Mouse (Mus musculus): ENCODE data around the gene Kcnk13.
"Not testable (repeated sequence)": the region's sequence is repeated elsewhere in the genome, so short reads cannot be mapped to it uniquely, and the experiment has no call there.

Gene Kcnk13

DNA sequence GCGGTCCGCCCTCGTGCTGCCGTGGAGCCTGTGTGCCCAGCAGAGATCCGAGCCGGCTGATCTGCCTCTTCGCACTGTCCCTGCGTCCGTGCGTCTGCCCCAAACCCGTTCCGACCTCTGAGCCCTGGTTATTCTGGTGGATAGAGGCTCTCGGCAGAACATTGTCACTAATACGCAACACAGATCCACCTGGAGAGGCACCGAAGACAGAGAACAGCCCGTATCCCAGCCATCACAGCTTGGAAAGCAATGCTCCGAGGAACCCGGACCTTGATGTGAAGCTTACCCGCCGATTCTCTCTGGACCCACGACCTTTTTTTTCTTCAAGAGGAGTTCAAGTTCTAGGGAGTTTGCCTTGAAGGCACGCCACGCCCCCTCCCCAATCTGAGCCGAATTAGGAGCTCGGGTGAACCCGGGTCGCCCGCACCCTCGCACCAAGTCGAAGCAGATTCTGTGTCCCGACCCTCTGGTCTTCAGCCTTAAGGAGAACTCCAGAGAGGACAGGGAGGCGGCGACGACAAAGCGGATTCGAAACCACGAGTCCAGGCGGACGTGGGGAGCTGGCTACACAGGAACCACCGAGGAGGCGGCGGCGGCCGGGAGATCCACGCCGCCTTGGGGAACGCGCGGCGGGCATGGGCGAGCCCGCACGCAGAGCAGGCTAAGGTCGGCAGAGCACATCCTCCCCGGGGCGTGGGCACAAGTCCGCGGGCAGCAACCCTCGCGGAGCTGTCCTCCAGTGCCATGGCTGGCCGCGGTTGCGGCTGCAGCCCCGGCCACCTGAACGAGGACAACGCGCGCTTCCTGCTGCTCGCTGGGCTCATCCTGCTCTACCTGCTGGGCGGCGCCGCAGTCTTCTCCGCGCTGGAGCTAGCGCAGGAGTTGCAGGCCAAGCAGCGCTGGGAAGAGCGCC lies 1.2 kb downstream of the Kcnk13 start:
- DNase-seq (ENCODE audit: low spot score in 2 of 2): no peak

GRCm38 (mm10) chr12:99966116-99966770 lies 1.9 kb downstream of the Kcnk13 start:
- no peak for DNase-seq (ENCODE audit: low spot score in 2 of 2)

DNA sequence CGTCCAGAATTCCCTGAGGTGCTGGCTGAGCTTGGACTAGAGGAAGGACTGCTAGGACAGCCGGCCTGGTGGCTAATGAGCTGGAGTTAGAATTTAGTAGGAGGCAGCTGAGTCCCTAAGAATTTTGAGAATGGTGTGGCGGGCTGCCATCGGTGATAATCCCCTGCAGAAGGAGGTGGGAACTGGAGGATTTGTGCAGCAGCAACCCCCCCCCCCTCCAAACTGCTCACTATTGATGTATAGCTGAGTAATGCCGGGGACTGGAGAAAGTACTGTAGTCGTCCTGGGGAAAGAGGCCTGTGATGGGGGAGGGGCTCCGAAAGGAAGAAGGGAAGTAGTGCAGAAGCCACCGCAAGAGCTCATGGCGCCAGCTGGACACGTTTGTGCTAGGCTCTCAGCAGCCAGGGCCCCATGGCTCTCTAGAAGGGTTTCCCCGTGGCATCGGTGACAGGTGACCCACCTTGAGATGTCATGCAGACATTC lies 2.6 kb downstream of the Kcnk13 start:
- no peak for DNase-seq (ENCODE audit: low spot score in 2 of 2)

DNA sequence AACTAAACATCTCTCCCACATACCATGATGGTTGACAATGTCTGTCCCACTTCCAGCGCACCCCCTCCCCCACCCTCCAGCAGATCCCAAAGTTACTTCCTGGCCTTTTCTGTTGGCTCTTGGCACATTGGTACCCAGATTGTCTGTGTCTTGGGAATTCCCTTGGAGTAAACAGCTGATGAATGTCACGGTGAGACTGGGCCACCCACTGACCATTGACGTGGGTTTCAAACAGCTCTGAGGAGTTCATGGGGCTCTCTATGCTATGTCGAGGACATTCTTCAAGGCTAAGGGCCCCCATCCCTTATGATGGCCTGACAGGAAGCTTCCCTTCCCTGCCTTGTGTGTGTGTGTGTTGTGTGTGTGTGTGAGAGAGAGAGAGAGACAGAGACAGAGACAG lies 5.6 kb downstream of the Kcnk13 start:
- no peak for DNase-seq (ENCODE audit: low spot score in 2 of 2)

- DNase-seq (ENCODE audit: low spot score in 2 of 2): not testable (repeated sequence)
These were observed 7.1 kb downstream of the Kcnk13 start for GRCm38 (mm10) chr12:99971205-99971894.

DNA sequence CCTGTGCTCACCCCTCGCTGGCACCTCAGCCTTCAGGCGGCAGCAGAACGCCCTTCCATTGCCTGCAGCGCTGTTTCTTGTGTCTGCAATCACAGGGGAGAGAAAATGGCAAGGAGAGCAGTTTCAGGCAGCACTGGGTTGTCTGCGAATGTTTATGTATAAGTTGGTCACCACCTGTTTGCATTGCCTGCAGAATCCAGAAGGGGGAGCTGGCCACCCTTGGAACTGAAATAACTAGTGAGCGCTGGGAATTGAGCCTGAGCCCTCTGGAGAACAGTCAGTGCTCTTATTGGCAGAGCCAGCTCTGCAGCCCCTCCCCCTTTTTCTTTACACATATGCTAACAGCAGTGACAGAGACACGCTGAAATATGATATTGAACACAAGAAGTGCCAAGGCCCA lies 8.5 kb downstream of the Kcnk13 start:
- no peak for DNase-seq (ENCODE audit: low spot score in 2 of 2)

- DNase-seq (ENCODE audit: low spot score in 2 of 2): no peak
These were observed 9.4 kb downstream of the Kcnk13 start for GRCm38 (mm10) chr12:99973659-99974058.

- no peak for DNase-seq (ENCODE audit: low spot score in 2 of 2)
These were observed 15.2 kb downstream of the Kcnk13 start for GRCm38 (mm10) chr12:99979541-99979940.

DNA sequence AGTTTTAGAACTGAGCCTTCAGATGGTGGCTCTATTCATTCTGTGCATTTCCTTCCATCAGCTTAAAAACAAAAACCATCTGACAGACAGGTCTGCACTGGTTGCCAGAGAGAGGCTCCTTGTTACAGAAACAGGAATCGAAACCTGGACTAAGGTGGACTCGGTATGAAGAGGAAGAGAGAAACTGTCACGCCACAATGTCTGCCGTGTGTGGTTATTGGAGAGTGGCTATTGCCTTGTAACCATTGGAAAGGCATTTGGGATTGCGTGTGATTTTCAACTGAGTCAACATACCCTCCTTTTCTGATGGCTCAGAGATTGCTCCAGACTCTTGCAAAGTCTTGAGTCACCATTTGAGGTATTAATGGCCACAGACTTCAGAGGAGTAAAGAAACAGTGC lies 22.5 kb downstream of the Kcnk13 start:
- no peak for DNase-seq (ENCODE audit: low spot score in 2 of 2)

- DNase-seq (ENCODE audit: low spot score in 2 of 2): no peak
These were observed 23.8 kb downstream of the Kcnk13 start for GRCm38 (mm10) chr12:99988144-99988543.

DNA sequence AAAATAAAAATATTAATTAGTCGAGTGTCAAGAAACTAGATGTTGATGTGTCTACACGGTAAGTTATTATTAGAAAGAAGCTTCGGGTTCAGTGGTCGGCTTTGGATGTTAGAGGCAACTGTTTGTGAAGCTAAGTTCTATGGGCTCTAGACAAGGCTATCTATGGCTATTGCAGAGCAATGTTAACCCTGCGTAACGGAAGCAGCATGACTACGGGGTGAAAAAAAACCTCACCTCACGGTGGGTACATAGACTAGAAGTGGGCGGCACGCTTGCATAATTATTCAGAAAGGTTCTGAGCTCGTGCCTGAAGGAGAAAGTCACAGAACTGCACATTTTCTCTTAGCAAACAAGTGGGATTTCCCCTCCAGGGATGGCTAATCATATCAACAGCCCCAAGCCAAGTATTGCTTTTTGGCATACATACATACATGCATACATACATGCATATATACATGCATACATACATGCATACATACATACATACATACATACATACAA lies 28.1 kb downstream of the Kcnk13 start:
- DNase-seq (ENCODE audit: low spot score in 2 of 2): no peak

DNA sequence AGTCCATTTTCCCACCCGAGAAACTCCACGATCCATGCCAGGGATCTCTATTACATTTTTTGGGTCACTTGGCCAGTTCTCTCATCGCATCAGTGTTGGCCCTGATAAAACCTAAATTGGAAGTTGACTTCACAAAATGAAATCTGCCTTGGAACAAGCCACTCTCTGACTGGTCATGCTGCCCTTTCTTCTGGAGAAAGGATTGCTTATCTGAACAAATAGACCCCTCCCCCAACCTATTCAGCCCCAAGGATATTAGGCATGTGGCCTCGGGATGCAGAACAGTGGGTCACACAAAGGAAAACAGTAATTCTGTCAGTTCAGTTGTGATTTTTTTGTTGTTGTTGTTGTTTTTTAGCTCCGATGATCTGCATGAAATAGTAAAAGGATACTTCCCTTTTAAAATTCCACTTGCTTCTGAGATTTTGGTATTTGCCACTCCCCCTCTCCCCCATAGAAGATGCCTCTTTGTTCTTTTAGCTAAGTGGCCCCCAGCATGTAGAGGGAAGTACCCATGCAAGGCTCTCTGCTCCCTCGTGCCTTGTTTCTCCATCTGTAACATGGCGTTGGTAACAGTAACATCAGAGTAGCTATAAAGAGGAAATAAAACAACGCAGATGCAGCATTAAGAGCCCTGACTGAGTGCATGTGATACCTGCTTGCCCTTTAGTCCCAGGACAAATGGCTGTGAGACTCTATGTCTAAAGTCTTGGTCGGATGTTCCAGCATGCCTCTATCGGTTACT lies 29.0 kb downstream of the Kcnk13 start:
- no peak for DNase-seq (ENCODE audit: low spot score in 2 of 2)

- no peak for DNase-seq (ENCODE audit: low spot score in 2 of 2)
These were observed 31.7 kb downstream of the Kcnk13 start for GRCm38 (mm10) chr12:99995951-99996350.

- no peak for DNase-seq (ENCODE audit: low spot score in 2 of 2)
These were observed 35.4 kb downstream of the Kcnk13 start for GRCm38 (mm10) chr12:99999726-100000125.

- DNase-seq (ENCODE audit: low spot score in 2 of 2): no peak
These were observed 36.1 kb downstream of the Kcnk13 start for GRCm38 (mm10) chr12:100000381-100000780.

DNA sequence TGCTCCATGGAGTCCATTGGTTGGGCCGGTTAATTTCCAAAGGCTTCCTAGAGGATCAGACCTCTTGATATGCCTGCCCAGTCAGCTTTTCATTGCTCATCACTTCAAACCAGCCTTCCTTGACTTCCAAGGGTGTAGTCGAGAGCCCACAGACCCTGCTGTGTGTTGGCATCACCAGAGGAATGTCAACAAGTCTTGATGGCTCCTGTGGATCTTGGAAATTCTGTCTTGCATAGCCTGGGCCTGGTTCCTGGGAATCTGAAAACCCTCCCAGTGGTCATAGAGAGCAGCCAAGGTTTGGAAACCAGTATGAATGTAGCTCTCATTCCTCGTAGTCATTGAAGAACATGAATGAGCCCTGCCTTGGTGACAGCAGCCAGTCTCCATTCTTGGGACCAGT lies 36.9 kb downstream of the Kcnk13 start:
- no peak for DNase-seq (ENCODE audit: low spot score in 2 of 2)

DNA sequence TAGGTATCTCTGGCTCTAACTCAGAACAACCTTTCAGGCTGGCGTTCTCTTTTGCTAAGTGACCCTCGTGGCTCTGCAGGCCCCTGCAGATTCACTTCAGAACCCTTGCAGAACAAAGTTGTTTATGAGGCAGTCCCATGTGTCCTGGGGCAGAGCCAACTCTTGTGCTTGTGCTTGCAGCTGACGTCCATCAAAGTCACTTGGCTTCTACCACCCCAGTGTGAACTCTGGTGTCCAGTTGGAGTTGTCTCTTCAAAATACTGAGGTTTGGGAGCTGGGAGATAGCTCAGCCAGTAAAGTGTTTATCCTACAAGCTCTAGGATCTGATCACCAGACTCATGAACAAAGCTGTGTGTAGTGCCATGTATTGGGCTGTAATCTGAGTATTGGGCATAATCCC lies 37.6 kb downstream of the Kcnk13 start:
- DNase-seq (ENCODE audit: low spot score in 2 of 2): no peak

DNA sequence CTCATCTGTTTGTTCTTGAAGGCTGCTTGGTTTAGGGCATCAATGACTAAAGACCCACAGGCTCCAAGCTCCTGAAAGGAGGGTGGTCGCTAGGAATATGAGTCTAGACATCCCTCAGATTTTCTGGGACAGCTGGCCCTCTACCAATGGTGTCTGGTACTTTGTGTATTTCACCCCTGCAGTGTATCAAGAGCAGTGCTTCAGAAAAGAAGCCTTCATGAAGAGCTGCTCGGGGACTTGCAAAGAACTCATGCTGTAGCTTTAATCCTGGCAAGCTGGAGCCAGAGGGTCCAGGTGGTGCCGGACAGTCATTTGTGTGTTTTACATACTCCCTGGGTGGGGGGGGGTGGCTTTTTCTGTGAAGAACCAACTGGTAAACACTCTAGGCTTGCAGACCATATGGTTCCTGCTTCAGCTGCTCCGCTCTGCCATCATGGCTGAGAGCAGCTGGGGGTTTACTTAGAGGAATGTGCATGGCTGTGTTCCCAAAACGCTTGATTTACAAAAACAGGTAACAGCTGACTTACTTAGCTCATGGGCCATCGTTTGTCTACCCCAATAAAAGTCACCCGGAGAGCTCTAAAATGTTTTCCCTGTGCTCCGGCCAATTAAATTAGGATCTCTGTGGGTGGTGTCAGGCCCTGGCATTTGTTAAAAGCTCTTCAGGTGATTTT lies 38.8 kb downstream of the Kcnk13 start:
- DNase-seq (ENCODE audit: low spot score in 2 of 2): no peak

DNA sequence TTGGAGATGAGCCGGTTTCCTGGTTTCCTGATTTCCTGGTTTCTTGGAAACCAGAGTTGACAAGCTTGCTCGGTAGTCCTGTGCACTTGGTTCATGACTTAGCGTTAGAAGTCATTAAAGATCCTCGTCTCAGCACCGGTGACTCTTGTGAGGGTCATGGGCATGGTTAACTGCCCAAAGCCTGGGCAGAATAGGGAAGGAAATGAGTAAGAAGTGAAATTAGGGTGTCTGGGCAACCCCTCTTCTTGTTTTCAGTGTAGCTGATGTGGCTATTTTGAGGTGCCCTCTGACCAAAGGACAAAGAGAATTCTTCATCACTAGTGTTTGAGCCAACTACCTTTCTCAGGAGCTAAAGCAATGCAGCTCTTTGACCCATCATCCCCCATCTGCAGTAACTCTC lies 41.0 kb downstream of the Kcnk13 start:
- no peak for DNase-seq (ENCODE audit: low spot score in 2 of 2)

DNA sequence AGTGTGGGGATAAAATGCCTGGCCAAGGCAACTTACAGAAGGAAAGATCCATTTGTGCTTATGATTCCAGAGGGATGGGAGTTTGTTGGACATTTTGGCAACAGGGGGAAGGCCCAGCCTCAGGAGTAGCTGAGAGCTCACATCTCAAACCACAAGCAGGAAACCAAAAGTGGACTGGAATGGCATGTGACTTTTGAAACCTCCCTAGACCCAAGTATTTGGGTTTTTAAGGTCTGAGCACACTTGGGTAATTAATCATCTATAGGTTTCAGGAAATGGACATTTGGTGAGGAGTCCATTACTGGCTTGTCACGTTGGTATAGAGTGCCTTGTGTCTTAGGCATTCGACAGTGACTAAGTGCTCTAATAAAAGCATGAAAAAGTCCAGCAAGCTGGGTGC lies 42.4 kb downstream of the Kcnk13 start:
- no peak for DNase-seq (ENCODE audit: low spot score in 2 of 2)

DNA sequence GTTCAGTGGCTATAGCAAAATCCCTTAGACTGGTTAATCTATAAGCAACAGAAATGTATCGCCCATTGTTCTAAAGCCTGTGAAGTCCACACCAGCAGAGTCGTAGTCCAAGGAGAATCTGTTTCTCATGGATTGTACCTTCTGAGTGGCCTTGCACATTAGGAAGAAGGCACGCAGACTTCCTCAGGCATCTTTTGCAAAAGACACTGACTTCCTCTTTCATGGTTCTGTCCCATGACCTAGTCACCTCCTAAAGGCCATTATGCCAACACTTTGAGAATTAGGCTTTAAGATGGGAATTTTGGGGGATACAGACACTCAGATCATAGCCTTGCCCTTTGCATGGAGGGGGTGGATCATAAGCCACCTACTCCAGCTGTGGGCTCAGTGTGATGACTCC lies 48.5 kb downstream of the Kcnk13 start:
- no peak for DNase-seq (ENCODE audit: low spot score in 2 of 2)
